Mouse (Mus musculus): ENCODE data around the gene Cldn11. TPM values are rescaled to one million over a fixed set of nuclear protein-coding genes. Genes with fewer than 3 reads are reported as not detected.
"Not testable (repeated sequence)": the region's sequence is repeated elsewhere in the genome, so short reads cannot be mapped to it uniquely, and the experiment has no call there.

Cldn11 gene
- polyA plus RNA-seq, 1 experiment from 2014 or later, result 0.11 TPM

DNA sequence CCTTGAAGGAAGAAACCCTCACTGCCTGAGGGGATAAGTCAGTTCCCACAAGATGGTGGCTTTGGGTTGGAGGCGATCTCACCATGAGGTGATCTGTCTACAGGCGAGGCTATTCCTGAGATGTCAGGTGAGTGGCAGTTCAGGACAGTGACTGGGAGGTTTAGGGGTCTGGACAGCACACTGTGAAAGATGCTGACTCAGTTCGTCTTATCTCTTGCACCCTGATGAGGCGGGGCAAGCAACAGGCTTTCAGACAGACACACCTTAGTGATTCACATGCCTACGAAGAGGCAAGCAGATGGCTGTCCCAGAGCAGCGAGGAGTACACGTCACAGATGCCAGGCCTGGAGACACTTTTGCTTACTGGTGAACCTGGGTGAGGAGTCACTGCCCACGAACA, 15.5 kb upstream of the Cldn11 start:
- Histone ChIP-seq H3K36me3 (replicated peaks; ENCODE audit: insufficient read depth, low read length) (no peaks in the 10 kb centered on the region), H3K4me1 (ENCODE audit: insufficient read depth) (peaks cover 33% of the 10 kb centered on the region), H3K9ac (replicated peaks) (no peak overlapping the region), H3K4me2 (ENCODE audit: low read depth, low read length) (peak overlapping the region; percentile 40; the same call in 1 of the 2 replicates), H3K9me3 (ENCODE audit: low read length) (no peaks in the 10 kb centered on the region), H3K4me3 (ENCODE audit: low read depth, low read length) (no peak overlapping the region), H3K27me3 (ENCODE audit: insufficient read depth, low read length) (no peaks in the 10 kb centered on the region), H3K27ac (ENCODE audit: low read depth) (peak overlapping the region; percentile 64)
- TF ChIP-seq CTCF (IDR thresholded peaks at IDR 0.05; ENCODE audit: low read depth) (no peak), EP300 (IDR thresholded peaks at IDR 0.05; ENCODE audit: low read depth) (no peak)
- WGBS (ENCODE audit: insufficient replicate concordance), result 60% methylated on average over 8 of the region's 8 CpGs
- DNase-seq (peak; percentile 30), ATAC-seq (peak; percentile 82)

DNA sequence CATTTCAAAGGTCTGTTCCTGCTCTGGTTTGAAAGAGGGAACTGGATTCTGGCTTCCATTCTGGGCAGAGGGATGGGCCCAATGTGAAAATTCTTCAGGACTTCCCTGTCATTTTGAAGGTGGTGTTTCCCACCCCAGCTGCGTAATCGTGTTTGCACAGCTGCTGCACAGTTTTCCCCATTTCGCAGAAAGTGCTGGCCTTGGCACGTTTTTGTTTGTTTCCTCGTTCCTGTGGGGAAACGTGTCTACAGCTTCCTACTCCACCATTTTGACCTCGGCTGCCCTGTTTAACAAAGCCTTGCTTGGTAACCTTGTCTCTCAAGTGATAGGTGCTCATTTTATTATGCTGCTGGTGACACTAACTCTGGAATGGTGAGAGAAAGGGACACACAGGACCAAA, 15.0 kb upstream of the Cldn11 start:
- Histone ChIP-seq H3K27ac (ENCODE audit: low read depth) (peak overlapping the region; percentile 64), H3K4me3 (ENCODE audit: low read depth, low read length) (no peak overlapping the region), H3K9me3 (ENCODE audit: low read length) (no peaks in the 10 kb centered on the region), H3K27me3 (ENCODE audit: insufficient read depth, low read length) (no peaks in the 10 kb centered on the region), H3K4me2 (ENCODE audit: low read depth, low read length) (peak overlapping the region; percentile 40), H3K36me3 (replicated peaks; ENCODE audit: insufficient read depth, low read length) (no peaks in the 10 kb centered on the region), H3K9ac (replicated peaks) (no peak overlapping the region), H3K4me1 (ENCODE audit: insufficient read depth) (peaks cover 33% of the 10 kb centered on the region)
- ATAC-seq (peak; percentile 26), DNase-seq (no peak)
- 32% methylated on average over 7 of the region's 7 CpGs for WGBS (ENCODE audit: insufficient replicate concordance)
- no peak for TF ChIP-seq EP300 (IDR thresholded peaks at IDR 0.05; ENCODE audit: low read depth)
- no peak for TF ChIP-seq CTCF (IDR thresholded peaks at IDR 0.05; ENCODE audit: low read depth)

DNA sequence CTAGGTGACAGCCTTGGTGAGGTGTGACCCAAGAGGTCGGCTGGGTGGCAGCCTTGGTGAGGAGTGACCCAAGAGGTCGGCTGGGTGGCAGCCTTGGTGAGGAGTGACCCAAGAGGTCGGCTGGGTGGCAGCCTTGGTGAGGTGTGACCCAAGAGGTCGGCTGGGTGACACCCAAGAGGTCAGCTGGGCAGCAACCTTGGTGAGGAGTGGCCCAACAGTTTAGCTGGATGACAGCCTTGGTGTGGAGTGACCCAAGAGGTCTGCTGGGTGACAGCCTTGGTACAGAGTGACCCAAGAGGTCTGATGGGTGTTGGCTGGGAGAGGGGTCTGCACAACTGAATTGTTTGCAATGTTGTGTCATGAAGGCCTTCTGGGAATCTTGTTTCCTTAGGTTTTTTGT, 13.1 kb upstream of the Cldn11 start:
- not testable (repeated sequence) for ATAC-seq; H3K9ac ChIP-seq (replicated peaks); H3K9me3 ChIP-seq (ENCODE audit: low read length); H3K4me2 ChIP-seq (ENCODE audit: low read depth, low read length); H3K4me3 ChIP-seq (ENCODE audit: low read depth, low read length); H3K27ac ChIP-seq (ENCODE audit: low read depth); DNase-seq; H3K36me3 ChIP-seq (replicated peaks; ENCODE audit: insufficient read depth, low read length); H3K27me3 ChIP-seq (ENCODE audit: insufficient read depth, low read length)
- WGBS (ENCODE audit: insufficient replicate concordance), result 40% methylated on average over 4 of the region's 4 CpGs
- peaks cover 33% of the 10 kb centered on the region for H3K4me1 ChIP-seq (ENCODE audit: insufficient read depth)

DNA sequence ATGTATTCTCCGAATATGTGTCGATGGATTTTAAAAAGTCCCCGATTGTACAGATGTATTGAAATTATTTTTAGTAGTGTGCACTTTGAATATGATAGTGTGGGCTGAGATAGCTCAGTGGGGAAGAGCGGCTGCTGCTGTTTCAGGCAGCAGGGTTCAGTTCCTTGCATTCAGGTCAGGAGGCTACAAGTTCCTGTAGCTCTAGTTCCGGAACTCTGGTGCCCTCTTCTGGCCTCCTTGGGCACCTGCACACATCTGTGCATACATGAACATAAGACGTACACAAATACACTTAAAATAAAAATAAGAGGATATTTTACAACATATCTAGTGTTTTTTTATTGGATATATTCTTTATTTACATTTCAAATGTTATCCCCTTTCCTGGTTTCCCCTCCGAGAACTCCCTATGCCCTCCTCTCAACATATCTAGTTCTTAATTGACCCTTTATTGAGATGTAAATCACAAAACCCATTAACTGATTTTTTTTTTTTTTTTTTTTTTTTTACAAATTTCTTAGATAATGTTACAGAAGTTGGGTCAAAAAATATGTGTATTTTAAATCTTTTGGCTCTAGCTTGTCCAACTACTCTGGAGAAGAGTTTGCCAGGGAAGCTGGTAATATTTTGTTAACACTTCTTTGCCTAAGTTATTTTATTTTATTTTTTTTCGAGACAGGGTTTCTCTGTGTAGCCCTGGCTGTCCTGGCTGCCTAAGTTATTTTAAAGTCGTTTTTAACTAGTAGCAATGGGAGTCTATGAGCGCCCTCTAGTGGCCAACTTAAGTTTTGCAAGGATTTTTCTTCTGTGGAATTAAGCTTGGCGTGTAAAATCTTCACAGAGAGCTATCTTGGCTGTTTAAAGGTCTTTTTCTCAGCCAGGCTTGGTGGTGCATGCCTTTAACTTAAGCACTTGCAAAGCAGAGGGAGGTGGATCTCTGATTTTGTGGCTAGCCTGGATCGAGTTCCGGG, 11.0 kb upstream of the Cldn11 start:
- ATAC-seq (no peak; the same call in 1 of the 2 replicates), DNase-seq (peak; percentile 77)
- TF ChIP-seq CTCF (IDR thresholded peaks at IDR 0.05; ENCODE audit: low read depth) (peak; percentile 85), EP300 (IDR thresholded peaks at IDR 0.05; ENCODE audit: low read depth) (no peak; the same call in 1 of the 2 replicates)
- H3K27me3 ChIP-seq (ENCODE audit: insufficient read depth, low read length), result no peaks in the 10 kb centered on the region
- H3K9ac ChIP-seq (replicated peaks), result no peak overlapping the region
- H3K4me3 ChIP-seq (ENCODE audit: low read depth, low read length), result no peak overlapping the region
- WGBS (ENCODE audit: insufficient replicate concordance), result 54% methylated on average over 13 of the region's 13 CpGs
- H3K27ac ChIP-seq (ENCODE audit: low read depth), result no peak overlapping the region
- no peak overlapping the region for H3K4me2 ChIP-seq (ENCODE audit: low read depth, low read length)
- no peaks in the 10 kb centered on the region for H3K9me3 ChIP-seq (ENCODE audit: low read length)
- H3K36me3 ChIP-seq (replicated peaks; ENCODE audit: insufficient read depth, low read length), result no peaks in the 10 kb centered on the region
- H3K4me1 ChIP-seq (ENCODE audit: insufficient read depth), result peaks cover 24% of the 10 kb centered on the region

DNA sequence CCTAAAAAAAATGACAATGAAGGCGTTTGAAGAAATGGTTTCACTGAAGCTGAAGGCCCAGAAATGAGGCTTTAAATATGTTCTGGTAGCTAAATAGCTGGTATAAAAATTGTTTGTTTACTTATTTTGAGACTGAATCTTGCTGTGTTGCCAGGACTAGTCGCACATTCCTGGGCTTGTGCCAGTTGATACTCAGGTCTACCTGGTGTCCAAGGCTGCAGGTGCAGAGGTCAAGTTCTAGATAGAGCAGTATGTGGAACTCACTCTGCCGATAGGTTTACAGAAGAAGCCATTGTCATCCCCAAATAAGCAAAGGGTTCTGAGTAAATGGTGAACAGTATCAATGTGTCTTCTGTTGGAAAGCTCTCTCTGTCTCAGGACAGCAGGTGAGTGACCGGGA, 8.1 kb upstream of the Cldn11 start:
- no peak for ATAC-seq
- 73% methylated on average over 4 of the region's 4 CpGs for WGBS (ENCODE audit: insufficient replicate concordance)

DNA sequence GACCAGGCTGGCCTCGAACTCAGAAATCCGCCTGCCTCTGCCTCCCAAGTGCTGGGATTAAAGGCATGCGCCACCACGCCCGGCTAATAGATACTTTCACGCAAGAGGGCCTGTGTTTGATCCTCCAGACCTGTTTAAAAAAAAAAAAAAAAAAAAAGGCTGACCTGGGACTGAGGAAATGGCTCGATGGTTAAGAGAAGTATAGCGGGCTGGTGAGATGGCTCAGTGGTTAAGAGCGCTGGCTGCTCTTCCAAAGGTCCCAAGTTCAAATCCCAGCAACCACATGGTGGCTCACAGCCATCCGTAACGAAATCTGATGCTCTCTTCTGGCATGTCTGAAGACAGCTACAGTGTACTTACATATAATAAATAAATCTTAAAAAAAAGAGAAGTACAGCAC, 4.5 kb upstream of the Cldn11 start:
- Histone ChIP-seq H3K4me2 (ENCODE audit: low read depth, low read length) (peak overlapping the region; percentile 42; the same call in 1 of the 2 replicates), H3K27me3 (ENCODE audit: insufficient read depth, low read length) (peaks cover 16% of the 10 kb centered on the region; the same call in 1 of the 2 replicates)
- not testable (repeated sequence) for H3K9me3 ChIP-seq (ENCODE audit: low read length); H3K27ac ChIP-seq (ENCODE audit: low read depth); H3K9ac ChIP-seq (replicated peaks); H3K4me1 ChIP-seq (ENCODE audit: insufficient read depth); H3K4me3 ChIP-seq (ENCODE audit: low read depth, low read length); H3K36me3 ChIP-seq (replicated peaks; ENCODE audit: insufficient read depth, low read length); DNase-seq; ATAC-seq
- 65% methylated on average over 11 of the region's 11 CpGs for WGBS (ENCODE audit: insufficient replicate concordance)

More for the DNA sequence above, 8.1 kb upstream of the Cldn11 start:
- Histone ChIP-seq H3K9ac (replicated peaks) (no peak overlapping the region), H3K27me3 (ENCODE audit: insufficient read depth, low read length) (no peaks in the 10 kb centered on the region), H3K4me2 (ENCODE audit: low read depth, low read length) (no peak overlapping the region), H3K9me3 (ENCODE audit: low read length) (no peaks in the 10 kb centered on the region), H3K4me3 (ENCODE audit: low read depth, low read length) (no peak overlapping the region), H3K27ac (ENCODE audit: low read depth) (no peak overlapping the region), H3K36me3 (replicated peaks; ENCODE audit: insufficient read depth, low read length) (no peaks in the 10 kb centered on the region), H3K4me1 (ENCODE audit: insufficient read depth) (peaks cover 3% of the 10 kb centered on the region; the same call in 1 of the 2 replicates)
- DNase-seq, result no peak
- TF ChIP-seq EP300 (IDR thresholded peaks at IDR 0.05; ENCODE audit: low read depth), result no peak
- no peak for TF ChIP-seq CTCF (IDR thresholded peaks at IDR 0.05; ENCODE audit: low read depth)

All from liver, postnatal 0 days (tissue).